Mouse (Mus musculus): ENCODE results near the gene Dapk3.
"Not testable (repeated sequence)": the region's sequence is repeated elsewhere in the genome, so short reads cannot be mapped to it uniquely, and the experiment has no call there.

Dapk3 gene

DNA sequence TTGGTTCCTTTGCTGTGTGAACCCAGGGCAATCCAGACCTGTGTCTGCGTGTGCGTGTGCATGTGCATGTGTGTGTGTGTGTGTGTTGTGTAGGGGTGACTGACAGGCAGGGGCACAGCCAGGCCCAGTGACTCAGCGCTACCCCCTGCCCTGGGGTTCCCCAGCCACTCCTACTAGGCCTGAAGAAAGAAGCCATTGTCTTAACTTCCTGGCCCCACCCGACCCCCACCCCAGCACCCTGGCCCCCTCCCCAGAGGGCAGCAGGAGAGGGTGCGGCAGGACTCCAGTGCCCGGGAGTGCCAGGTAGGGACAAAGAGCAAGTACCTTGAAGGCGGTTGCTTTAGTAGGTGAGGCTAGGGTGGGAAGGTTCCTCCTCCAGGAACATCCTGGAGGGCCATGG lies 37.0 kb upstream of the Dapk3 start:
- no peak for DNase-seq (ENCODE audit: low read depth, low spot score)

DNA sequence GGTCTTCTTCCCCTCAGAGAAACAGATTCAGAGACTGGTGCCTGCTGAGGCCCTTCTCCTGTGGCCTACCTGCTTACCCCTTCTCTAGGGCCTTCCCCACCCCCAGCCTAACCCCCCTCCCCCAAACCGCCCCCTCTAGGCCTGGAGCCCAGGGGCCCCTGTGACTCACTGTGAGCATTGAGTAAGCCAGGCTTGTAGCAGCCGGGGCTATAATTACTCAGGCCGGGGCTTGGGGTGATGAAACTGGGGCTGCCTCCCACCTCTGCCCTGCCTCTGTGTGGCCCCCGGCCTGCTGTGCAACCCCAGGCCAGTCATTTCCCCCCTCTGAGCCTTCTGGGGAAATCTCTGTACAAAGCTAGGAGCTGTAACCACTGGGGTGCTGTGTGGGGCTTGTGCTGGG lies 36.5 kb upstream of the Dapk3 start:
- no peak for DNase-seq (ENCODE audit: low read depth, low spot score)

DNA sequence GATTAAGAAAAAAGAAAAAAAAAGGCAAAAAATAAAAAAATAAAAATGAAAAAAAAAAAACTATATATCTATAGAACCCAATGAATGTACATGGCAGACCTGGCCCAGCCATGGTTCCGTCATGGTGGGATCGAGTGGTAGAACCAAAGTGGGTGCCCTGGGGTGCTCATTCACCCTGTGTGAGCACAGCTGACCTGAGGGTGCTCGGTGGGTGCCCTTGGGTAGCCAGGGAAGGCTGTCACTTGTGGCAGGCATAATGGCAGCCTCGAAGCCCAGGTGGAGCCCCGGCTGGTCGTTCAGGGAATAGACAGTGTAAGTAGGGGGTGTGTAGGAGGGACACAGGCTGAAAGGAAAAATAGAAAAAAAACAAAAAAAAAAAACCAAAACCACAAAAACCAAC lies 31.5 kb upstream of the Dapk3 start:
- DNase-seq (ENCODE audit: low read depth, low spot score): no peak

DNA sequence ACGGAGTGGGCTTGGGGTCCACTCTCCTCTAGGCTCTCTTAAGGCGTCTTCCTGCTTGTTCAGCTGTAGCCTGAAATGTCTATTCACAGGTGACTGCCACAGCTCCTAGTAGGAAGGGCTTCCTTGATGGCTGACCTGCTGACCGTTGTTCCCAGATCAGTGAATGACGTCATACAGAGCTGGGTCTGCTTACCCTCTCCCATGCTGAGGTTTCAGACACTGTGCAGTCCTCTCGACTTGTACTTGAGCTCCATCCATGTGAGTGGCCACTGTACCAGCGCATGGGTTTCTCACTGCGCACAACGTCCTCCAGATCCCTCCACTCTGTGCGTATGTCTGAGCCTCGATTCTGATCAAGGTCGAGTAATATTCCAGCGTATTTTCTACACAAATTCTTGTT lies 30.2 kb upstream of the Dapk3 start:
- DNase-seq (ENCODE audit: low read depth, low spot score): no peak

DNA sequence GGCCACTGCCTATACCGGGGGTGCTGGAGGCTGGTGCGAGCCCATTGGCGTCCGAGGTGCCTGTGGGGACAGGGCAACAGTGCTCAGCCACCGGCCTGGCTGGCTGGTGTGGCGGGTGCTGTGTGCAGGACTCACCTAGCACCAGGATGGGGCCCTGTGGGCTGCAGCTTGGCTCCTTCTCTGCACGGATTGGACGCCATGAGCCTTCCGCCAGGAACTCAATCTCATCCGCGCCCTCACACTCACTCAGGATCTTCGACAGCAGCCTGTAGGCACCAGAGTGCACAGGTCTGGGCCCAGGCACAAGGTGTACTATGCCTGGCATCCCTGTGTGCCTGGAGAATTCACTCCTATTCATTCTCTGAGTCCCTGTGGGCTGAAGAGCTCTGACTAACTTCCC lies 28.5 kb upstream of the Dapk3 start:
- no peak for DNase-seq (ENCODE audit: low read depth, low spot score)

DNA sequence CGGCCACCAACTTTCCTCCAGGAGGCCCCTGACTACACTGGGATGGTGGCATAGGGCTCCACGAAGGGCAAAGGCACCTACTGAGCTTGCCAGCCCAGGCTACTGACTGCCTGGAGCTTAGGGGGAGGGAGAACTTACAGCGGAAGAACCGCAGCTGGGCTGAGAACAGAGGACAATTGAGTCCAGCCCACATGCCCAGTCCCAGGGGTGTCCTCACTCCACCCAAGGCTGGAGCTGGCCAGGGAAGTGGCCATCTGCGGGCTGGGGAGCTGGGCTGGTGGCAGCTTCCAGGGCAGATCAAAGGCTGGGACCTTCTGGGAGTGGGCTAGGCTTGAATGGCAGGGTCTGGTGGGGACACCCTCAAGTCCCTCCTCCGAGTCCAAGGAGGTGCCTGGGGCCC lies 28.1 kb upstream of the Dapk3 start:
- no peak for DNase-seq (ENCODE audit: low read depth, low spot score)

DNA sequence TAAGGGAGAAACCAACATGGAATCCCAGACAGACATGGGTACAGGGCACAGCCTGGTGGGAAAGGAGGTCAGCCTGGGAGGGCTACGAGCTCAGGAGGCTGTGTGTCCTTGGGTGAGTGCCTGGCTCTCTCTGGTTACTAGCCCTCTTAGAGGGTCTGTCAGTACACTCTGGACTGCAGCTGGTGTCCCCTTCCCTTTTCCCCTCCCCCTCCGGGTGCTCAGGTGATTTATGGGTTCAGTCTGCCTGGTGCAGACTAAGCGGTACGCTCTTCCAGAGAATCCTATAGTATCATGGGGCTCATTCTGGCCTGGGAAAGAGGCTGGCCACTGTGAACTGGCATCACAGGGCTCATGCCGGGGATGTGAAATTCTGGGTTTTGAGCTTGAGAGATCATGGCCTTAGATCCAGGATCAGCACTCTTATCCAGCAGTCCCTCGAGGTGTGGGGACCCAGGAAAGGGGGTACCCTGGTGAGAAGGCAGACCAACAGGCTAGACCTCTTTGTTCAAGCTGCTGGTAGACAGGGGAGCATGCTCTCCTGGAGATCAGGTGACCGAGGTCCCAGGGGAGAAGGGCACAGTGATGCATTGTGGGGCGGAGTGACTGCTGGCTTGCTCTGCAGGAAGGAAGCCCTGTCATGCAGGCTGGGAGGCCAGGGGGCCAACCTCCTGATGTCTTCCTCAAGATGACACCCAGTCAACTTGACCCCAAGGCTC lies 21.0 kb upstream of the Dapk3 start:
- DNase-seq (ENCODE audit: low read depth, low spot score): no peak

DNA sequence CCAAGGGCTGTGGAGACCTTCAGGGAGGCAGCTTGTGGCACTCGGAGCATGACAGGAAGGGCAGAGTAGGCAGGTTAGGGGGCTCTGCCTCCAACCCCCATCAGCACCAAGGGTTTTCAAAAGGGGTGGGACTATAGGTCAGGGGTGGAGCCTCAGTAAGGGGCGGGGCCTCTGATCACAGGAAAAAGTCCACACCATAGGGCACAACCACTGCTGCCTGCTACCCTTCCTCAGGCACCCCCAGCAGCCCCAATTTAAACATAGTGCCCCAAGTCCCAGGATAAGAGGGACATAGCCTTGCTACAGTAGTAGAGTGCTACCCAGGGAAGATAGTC lies 20.5 kb upstream of the Dapk3 start:
- DNase-seq (ENCODE audit: low read depth, low spot score): no peak

DNA sequence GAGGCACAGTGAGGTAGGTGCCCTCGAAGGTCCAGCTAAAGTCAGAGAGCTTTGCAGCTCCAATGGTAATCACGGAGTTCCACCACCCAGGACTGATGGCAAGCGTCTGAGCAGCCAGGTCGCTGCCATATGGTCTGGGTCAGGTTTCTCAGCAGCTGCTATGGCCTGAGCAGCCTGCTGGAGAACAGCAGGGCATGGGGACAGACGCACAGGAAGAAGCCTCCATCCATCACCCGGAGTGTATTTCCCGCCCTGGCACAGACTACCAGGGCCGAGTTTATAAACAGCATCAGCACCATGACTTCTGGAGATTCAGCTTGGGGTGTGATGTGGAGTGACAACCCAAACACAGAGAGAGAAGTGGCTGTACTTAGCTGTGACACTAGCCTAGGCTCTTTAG lies 17.7 kb upstream of the Dapk3 start:
- DNase-seq (ENCODE audit: low read depth, low spot score): no peak

DNA sequence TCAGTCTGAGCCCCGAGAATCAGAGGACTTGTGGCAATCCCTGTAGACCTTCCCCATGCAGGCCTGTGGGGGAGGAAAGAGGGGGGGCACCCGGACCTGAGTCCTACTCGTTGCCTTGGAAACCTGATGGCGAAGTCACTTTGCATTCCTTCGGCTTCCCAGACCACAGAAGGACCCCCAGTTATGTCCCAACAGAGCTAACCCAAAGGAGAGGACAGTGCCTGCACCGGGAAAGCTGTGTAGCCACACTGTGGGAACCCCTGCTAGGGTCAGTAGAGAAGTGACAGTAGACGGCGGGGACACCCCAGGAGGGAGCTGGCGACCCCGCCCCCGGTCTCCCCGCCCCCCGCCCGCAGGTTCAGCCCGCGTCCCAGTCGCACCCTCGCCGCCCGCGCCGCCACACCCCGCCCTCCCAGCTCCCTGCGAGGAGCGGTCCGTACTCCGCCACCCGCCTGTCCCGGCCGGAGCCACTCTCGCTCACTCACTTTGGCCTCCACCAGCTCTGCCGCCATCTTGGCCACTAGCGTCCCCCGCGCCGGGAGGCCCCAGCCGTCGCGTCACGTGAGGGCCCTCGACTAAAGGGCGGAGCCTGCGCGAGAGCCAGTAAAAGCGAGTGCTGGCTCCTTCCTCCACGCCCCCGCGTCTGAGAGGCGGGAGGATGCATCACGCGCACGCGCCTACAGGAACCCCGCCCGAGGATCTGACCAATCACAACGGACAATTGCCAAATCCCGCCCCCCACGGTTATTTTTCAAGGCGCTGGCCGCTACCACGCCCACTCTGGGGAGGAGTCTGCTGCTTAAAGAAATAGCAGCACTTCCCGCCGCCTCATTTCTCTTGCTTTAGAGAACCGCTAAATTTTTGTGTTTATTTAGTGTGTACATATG lies 15.4 kb upstream of the Dapk3 start, which contains the start of gene Pias4:
Gene Pias4 (minus strand): TSS at position 724 of the 887 bp plus-strand sequence.
- DNase-seq (ENCODE audit: low read depth, low spot score): peak; percentile 99

DNA sequence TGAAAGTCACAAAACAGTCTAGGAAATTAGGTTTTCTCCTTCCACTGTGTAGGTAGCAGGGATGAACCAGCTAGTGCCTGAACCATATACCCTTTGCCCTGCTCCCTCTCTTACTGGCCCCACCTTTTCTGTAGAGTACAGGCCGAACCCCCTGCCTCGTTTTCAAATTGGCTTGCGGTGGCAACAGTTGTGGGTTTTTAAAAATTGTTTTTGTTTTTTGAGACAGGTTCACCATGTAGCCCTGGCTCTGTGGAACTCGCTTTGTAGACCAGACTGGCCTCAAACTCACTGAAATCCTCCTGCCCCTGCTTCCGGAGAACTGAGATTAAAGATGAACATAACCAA lies 14.7 kb upstream of the Dapk3 start:
- DNase-seq (ENCODE audit: low read depth, low spot score): no peak

DNA sequence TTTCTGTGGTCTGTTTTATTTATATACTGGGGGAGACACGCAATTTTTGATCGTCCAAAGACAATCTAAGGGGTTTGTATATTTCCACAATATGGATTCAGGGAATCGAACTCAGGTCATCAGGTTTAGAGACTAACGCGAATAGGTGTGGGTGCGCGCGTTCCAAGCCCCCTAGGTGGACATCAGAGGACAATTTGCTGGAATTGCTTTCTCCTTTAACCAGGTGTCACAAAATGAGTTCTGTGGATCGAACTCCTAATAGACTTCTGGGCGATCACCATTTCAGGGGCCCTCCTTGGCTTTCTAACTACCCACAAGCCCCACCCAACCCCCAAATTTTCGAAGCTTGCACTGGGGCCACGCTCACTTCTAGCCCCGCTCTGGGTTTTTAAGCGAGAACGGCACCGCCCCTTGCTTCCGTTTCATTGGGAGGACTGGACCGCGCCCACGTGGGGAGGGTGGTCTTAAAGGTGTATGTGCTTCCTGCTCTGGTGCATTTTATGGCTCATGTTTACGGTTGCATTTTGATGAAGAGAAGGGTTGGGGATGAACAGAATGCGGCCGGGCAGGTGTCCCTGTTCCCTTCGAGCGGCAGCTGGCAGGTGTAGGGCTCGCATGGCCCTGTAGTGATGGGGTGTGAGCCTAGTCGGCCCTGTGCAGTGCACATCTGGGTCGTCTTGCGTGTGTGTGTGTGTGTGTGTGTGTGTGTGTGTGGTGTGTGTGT lies 14.1 kb upstream of the Dapk3 start:
- DNase-seq (ENCODE audit: low read depth, low spot score): peak; percentile 69

DNA sequence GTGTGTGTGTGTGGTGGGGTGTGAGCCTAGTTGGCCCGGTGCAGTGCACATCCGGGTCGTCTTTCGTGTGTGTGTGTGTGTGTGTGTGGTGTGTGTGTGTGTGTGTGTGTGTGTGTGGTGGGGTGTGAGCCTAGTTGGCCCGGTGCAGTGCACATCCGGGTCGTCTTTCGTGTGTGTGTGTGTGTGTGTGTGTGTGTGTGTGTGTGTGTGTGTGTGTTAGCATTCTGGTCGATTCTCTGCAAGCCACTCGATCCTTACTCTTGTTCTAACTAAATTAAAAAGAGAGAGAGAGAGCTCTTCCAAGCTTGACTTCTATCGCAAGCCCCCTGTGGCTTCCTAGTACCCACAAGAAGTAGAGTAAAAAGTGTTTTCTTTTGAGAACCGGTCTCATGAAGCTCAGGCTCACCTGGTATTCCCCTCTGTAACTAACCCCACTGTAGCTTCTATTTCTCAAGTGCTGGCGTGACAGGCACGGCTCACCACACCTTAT lies 13.3 kb upstream of the Dapk3 start:
- DNase-seq (ENCODE audit: low read depth, low spot score): not testable (repeated sequence)

DNA sequence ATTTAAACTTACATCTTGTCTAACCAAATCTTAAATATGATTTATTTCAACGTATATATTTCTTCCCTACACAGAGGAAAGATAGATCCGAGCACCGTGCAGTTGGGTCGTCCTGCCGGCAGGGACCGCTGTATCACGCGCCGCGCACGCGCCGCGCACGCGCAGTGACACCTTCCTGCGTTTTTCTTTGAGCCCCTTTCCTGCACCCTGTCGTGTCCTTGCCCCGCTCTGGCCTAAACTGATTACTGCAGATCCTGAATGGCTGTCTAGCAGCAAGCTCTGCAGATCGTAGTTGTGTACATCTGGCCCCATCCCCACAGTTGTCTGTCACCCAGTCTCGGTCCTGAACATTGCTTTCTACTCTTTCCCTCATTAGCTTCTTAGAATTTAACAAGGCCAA lies 9.7 kb upstream of the Dapk3 start:
- peak; percentile 64 for DNase-seq (ENCODE audit: low read depth, low spot score)

DNA sequence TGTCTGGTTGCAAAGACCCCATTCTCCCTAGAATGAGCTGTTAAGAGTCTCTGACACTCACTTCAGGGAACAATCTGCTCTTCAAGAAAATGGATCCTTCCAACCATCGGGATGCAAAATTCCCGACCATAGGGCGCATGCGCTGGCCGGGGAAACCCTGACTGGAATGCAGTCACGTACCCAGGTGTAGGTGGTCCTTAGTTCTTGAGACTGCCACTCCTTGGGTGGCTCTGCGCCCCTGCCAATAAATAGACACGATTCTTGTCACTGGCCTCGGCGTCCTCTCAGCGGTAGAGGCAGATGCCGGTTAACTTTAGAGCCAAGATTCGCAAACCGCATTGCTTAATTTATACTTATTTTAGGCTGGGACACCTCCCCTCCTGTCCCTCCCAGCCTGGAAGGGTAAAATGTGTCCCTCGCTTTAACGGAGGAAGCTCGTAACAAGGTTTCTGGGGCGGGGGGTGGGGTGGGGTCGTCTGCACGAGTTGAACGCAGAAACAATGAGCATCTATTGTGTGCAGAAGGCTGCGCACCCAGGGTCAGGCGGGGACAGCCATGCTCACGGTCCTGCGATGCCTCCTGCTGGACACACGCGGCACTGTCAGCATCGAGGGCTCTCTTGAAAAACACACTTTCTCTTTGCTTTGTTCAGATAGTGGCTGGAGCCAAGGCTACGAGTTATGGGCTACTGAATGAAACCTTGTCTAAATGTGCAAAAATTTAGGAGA lies 8.0 kb upstream of the Dapk3 start:
- DNase-seq (ENCODE audit: low read depth, low spot score): peak; percentile 69

DNA sequence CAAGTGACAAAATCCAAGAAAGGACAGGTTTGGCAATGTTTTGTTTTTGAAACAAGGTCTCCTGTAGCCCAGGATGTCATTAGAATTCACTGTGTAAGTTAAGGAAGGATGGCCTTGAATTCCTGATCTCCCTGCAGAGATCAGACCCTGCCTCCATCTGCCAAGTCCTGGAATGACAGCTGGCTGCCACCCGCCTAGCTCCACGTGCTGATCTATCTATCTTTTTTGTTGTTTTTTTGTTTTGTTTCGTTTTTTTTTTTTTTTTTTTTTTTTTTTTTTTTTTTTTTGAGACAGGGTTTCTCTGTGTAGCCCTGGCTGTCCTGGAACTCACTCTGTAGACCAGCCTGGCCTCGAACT lies 7.5 kb upstream of the Dapk3 start:
- not testable (repeated sequence) for DNase-seq (ENCODE audit: low read depth, low spot score)

DNA sequence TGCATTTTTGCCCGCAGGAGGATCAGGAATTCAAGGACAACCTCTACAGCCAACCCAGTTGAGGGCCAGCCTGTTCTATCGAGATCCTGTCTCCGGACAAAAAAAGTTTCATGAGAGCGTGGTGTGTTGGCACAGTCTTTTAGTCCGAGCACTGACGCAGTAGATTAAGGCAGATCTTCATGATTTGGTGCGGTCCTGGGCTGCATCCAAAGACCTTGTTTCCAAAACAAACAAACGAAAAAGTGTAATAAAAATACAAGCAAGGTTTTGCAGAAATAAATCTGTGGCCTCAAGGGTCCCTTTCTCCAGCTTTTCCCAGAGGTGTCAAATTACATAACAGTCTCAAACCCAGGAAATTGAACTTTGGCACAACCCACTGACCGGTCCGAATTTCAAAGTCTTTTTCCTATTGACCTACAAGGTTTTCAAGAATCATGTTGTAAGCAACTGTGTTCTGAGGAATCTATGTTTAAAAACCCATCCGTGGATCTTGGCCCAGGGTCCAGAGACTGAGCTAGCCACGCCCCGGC lies 6.8 kb upstream of the Dapk3 start:
- DNase-seq (ENCODE audit: low read depth, low spot score): no peak

DNA sequence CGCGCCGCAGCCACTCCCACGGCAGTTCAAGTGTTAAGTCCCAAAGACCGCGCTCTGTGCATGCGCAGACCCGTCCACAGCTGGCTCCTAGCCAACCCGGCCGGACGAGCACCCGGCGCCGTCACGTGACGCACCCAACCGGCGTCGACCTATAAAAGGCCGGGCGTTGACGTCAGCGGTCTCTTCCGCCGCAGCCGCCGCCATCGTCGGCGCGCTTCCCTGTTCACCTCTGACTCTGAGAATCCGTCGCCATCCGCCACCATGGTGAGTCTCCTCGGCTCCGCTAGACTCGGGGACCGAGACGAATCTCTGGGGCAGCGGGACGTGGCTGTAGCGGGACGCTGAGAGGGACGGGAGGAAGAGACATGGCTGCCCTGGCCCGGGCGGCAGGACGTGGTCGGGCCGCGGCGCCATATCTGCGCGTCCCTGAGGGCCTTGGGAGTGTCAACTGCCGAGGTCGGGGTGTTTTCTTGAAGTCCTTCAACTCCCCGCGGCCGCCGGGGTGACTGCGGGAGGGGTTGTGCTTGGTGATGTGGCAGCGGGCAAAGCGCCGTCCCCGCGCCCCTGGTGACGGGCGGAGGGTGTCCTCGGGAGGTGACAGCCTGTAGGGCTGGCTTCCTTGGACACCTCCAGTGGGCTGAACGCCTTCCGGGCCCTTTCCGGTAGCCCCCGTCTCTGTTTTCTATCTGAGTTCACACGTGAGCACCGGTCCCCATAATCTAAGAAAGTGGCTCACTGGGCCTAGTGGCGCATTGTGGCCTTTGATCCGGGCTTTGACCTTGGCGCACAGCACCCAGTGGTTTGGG lies 6.1 kb upstream of the Dapk3 start, which contains the start of gene Eef2:
Gene Eef2 (plus strand): TSS at position 166 of the 806 bp plus-strand sequence.
- DNase-seq (ENCODE audit: low read depth, low spot score): peak; percentile 95

DNA sequence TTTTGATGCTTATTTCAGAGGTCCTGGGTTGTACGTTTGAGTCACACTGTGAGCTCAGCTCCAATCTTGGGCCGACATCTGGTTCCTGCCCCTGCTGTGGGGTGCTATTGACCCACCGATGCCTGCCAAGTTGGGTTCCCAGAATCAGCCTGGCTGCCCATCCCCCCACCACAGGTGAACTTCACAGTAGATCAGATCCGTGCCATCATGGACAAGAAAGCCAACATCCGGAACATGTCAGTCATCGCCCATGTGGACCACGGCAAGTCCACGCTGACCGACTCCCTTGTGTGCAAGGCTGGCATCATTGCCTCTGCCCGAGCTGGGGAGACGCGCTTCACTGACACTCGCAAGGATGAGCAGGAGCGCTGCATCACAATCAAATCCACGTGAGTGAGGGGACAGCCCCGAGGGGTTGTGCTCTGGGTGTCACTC lies 5.3 kb upstream of the Dapk3 start:
- no peak for DNase-seq (ENCODE audit: low read depth, low spot score)

DNA sequence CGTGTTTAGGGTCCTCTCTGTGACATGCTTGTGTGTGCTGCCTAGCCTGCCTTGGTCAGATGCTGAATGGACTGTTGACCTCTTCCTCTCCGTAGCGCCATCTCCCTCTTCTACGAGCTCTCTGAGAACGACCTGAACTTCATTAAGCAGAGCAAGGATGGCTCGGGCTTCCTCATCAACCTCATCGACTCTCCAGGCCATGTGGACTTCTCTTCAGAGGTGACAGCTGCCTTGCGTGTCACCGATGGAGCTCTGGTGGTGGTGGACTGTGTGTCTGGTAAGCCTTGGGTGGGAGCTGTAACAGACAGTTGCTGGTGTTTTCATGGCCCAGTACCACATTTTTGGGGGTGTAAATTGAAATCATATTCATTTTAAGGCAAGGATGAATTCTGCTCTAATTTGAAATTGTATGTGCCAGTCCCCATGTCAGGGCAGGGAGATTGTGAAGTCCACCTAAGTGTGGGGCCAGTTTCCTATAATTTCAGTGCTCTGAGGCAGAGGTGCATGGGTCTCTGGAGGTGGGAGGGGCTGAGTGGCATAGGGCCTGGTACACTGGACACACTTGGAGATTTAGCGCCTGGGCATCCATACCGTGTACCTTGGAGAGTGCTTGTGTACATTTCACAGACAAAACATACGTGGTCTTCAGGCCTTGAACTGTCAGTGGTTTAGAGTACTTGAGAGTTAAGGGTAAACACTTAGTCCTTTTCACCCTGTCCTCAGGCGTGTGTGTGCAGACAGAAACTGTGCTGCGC lies 4.7 kb upstream of the Dapk3 start:
- no peak for DNase-seq (ENCODE audit: low read depth, low spot score)
